Mouse (Mus musculus) mouse embryonic stem cell (cell line): ENCODE data around the gene Polr3a.

Experiments
- in situ Hi-C, 2 experiments: fragments of 300-500 bp; cut with MboI; formaldehyde crosslinking; loops; 1 replicate in 1 of 2; 3 replicates in 1 of 2; pipeline ENCODE4 v1.14.3; 2019 to 2020; ENCODE audit warnings: low sequenced_read_pairs in 2 of 2, low pct_unique_long_range_greater_than_20kb in 1 of 2, mixed read lengths in 1 of 2; ENCODE audit not compliant: unreplicated experiment in 1 of 2

Gene Polr3a

GRCm38 (mm10) chr14:24486773-24487227 is at the start of gene Polr3a, which contains the start of gene Rps24:
Gene Polr3a, minus strand, starts transcription at chr14:24487058.
Gene Rps24, plus strand, starts transcription at chr14:24487125.
- in situ Hi-C loops = loop anchor here in 1 of 2 experiments (10.0 to 25.0 kb wide), 2 partner anchors 182 to 349 kb away; no protein-coding TSS in a partner anchor

DNA sequence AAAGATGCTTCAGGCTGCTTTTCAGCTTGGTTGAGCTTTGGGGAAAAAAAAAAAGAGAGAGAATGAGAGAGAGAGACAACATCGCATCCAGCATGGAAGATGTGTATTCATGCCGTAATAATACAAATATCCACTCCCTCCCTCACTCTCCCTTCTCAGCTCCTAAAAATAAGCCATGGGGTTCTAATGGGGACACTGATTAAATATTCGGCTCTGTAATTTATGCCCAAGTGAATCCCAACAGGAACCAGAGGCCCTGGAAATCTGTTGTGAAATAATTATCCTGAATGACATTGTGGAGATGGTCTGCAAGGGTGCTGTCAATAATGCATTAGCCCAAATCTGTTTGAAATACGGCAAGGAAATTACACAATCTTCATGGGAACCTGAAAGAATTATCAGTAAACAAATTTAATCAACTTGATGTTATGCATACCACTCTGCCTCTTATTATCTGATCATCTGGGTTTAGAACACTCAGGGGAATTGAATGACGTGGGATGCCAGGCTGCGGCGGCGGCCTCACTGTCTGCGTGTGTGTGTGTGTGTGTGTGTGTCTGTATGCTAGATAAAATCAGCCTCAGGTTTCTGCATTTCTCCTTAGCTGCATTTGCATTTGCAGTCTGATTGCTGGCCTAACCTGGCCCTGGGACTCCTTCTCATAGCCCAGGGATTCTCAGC is 48.1 kb upstream of the Polr3a start:
- in situ Hi-C loops = no loop called here

DNA sequence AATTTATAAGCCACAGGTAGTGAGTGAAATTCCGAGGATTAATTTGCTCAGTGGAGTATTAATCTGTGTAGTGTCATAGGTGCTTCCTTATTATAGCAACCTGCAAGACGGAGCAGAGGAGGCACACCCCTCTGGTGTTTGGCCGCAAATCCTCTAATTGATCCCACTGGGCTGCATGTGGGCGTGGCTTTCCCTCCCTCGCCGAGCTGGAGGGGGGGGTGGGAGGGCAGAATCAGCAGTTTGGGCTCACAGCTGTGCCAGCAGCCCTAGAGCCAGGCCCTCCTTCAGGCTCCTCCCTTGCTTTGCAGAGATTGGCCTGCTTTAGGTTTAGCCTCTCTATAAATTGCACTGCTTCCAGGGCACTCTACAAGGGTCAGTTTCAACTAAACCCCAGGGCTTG is 43.4 kb upstream of the Polr3a start:
- in situ Hi-C loops = no loop called here

GRCm38 (mm10) chr14:24526440-24526839 is 39.6 kb upstream of the Polr3a start:
- in situ Hi-C loops = no loop called here

- in situ Hi-C loops = no loop called here
Observed at GRCm38 (mm10) chr14:24525677-24526415, 39.0 kb upstream of the Polr3a start.

GRCm38 (mm10) chr14:24525137-24525536 is 38.3 kb upstream of the Polr3a start:
- in situ Hi-C loops = no loop called here

DNA sequence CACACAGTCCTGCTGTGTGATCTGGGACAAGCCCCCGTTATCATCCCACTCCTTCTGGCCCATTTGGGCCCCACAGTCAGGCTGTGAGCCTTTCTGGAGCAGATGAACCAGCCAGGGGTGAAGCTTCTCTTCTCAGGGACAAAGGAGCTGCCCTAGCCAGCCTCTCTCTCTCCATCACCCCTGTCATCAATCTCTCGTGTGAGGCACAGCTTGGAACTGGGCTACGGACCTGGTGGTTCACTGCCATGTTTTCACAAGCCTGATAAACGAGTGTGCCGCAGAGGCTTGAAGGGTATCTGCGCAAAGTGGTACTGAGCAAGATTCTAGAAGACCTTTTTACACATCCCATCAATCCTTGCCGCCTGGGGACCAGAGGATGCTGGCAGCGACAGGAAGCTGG is 34.7 kb upstream of the Polr3a start:
- in situ Hi-C loops = no loop called here

GRCm38 (mm10) chr14:24512527-24513161 is 25.8 kb upstream of the Polr3a start:
- in situ Hi-C loops = no loop called here

- in situ Hi-C loops = no loop called here
Observed at GRCm38 (mm10) chr14:24510679-24511078, 23.8 kb upstream of the Polr3a start.

GRCm38 (mm10) chr14:24510218-24510617 is 23.4 kb upstream of the Polr3a start:
- in situ Hi-C loops = no loop called here

DNA sequence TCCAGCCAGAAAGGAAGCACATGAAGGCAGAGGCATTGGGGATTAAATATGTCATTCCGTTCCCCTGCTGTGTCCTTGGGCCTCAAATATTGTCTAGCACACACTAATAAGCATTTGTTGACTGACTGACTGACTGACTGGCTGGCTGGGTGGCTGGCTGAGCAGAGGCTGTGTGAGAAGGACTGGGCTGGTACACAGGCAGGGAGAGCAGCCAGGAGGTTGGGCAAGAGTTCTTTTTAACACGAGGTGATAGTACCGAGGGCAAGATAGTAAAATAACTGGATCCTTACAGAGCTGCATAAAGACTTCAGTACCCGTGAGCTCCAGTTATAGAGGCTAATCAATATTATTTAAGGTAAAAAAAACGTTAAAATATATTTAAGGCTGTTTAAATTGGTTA is 22.7 kb upstream of the Polr3a start:
- in situ Hi-C loops = loop anchor here in 1 of 2 experiments (10.0 kb wide), 1 partner anchor 75 kb away; no protein-coding TSS in a partner anchor

- in situ Hi-C loops = loop anchor here in 1 of 2 experiments (10.0 kb wide), 1 partner anchor 77 kb away; no protein-coding TSS in a partner anchor
Observed at GRCm38 (mm10) chr14:24508070-24508773, 21.4 kb upstream of the Polr3a start.

DNA sequence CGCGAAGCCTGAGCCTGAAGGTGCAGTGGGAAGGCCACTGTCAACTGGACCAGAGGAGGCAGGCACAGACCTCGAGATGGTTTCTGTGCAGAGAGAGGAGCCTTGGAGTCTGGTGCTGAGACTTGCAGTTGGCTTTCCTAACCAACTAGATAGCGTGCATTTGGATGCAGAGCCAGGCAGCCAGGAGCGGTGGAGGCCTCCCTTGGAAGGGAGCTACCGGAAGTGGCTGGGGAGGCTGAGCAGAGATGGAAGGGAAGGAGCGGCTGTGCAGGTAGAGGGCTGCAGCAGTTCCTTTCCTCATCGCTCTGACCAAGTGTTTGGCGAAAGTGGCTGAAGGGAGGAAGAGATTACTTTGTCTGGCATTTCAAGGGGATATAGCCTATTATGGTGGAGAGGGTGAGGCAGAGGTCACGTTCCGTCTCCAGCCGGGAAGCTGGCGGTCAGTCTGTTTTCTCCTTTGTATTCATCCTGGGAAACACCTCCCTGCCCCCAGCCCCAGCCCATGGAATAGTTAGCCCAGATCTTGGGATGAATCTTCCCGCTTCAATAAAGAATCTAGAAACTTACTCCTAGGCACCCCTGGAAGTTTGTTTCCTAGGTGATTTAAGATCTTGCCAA is 20.7 kb upstream of the Polr3a start:
- in situ Hi-C loops = loop anchor here in 1 of 2 experiments (10.0 kb wide), 1 partner anchor 77 kb away; no protein-coding TSS in a partner anchor

DNA sequence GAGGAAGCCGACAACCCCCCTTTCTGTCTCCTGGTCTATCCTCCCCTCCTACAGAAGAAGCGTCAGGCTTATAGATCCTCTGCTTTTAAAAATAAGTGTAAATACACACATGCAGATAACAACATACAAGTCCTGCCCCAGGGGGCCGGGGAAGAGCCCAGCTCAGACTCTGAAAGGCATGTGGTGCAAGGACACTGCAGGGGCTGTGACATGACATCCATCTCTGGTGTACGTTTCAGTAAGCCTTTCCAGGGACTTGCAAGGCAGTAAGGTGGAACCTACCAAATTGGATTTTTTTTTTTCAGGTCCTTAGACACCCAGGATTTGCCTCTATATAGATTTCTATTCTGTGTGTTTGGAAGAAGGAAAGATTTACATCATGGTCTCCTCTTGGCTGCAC is 14.4 kb upstream of the Polr3a start:
- in situ Hi-C loops = loop anchor here in 1 of 2 experiments (10.0 kb wide), 1 partner anchor 84 kb away; no protein-coding TSS in a partner anchor

DNA sequence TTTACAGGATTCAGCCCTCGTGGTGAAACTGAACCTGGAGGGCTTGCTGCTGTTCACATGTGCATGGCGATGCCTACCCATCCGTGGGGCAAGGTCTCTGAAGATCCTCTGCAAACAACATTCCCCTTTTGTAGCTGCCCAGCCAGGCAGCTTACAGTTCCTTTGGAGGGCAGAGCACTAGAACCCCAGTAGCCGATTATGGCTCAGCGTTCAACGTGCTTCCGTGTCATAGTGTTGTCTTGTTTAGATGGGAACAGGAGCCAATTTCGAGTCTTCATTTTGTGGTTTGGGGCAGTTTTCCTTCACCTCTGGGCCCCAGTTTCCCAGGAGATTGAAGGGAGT is 14.0 kb upstream of the Polr3a start:
- in situ Hi-C loops = loop anchor here in 1 of 2 experiments (10.0 kb wide), 1 partner anchor 84 kb away; no protein-coding TSS in a partner anchor

- in situ Hi-C loops = loop anchor here in 1 of 2 experiments (10.0 kb wide), 1 partner anchor 85 kb away; no protein-coding TSS in a partner anchor
Observed at GRCm38 (mm10) chr14:24500091-24500844, 13.4 kb upstream of the Polr3a start.

- in situ Hi-C loops = loop anchor here in 1 of 2 experiments (25.0 kb wide), 1 partner anchor 362 kb away; no protein-coding TSS in a partner anchor
Observed at GRCm38 (mm10) chr14:24499478-24499877, 12.6 kb upstream of the Polr3a start.
